Mouse (Mus musculus) midbrain, embryonic 15.5 days (tissue): ENCODE results near the gene Golgb1. TPM values are rescaled to one million over a fixed set of nuclear protein-coding genes. Genes with fewer than 3 reads are reported as not detected.

Experiments
- ATAC-seq: fragments of 200-750 bp; cut with Nextera tagmentation; replicated peaks from 2 replicates; pipeline ENCODE4 v1.8.0; 2017; ENCODE audit warnings: moderate TSS enrichment
- H3K27ac ChIP-seq: fragments of 300-500 bp; sonication (generic); 2 replicates; pipeline ENCODE4 v1.5.1; 2015; ENCODE audit warnings: mild to moderate bottlenecking, inconsistent platforms
- H3K27me3 ChIP-seq: fragments of 300-500 bp; sonication (generic); replicated peaks from 2 replicates; pipeline ENCODE4 v1.6.1; 2015; ENCODE audit warnings: inconsistent platforms
- H3K36me3 ChIP-seq: fragments of 300-500 bp; sonication (generic); replicated peaks from 2 replicates; pipeline ENCODE4 v1.6.1; 2015; ENCODE audit warnings: inconsistent platforms
- H3K4me1 ChIP-seq: fragments of 300-500 bp; sonication (generic); 2 replicates; pipeline ENCODE4 v1.6.1; 2015; ENCODE audit warnings: inconsistent platforms
- H3K4me2 ChIP-seq: fragments of 300-500 bp; sonication (generic); 2 replicates; pipeline ENCODE4 v1.6.1; 2015; ENCODE audit warnings: inconsistent platforms, mild to moderate bottlenecking, moderate library complexity
- H3K4me3 ChIP-seq: fragments of 300-500 bp; sonication (generic); 2 replicates; pipeline ENCODE4 v1.5.1; 2015; ENCODE audit warnings: mild to moderate bottlenecking, inconsistent platforms
- H3K9ac ChIP-seq: fragments of 300-500 bp; sonication (generic); 2 replicates; pipeline ENCODE4 v1.6.1; 2015; ENCODE audit warnings: mild to moderate bottlenecking, inconsistent platforms
- H3K9me3 ChIP-seq: fragments of 300-500 bp; sonication (generic); 2 replicates; pipeline ENCODE4 v1.6.1; 2016; ENCODE audit warnings: inconsistent platforms
- whole genome bisulfite sequencing: fragments of 180-500 bp; shearing (Covaris S2); methylation state at CpG from one replicate; pipeline ENCODE4 v1.1.7; 2015; ENCODE audit warnings: mixed read lengths; 5-methylcytosine and 5-hydroxymethylcytosine counted together
- polyA plus RNA-seq: library from polyadenylated mRNA; unstranded; fragments of >200 nt; fragmentation: Nextera tagmentation; extraction: Ambion mirVana; gene quantifications from 2 replicates; pipeline ENCODE4 v1.2.1, GENCODE M21; 2015

Golgb1 gene
- polyA plus RNA-seq, 1 experiment from 2014 or later, result 84.8 TPM

DNA sequence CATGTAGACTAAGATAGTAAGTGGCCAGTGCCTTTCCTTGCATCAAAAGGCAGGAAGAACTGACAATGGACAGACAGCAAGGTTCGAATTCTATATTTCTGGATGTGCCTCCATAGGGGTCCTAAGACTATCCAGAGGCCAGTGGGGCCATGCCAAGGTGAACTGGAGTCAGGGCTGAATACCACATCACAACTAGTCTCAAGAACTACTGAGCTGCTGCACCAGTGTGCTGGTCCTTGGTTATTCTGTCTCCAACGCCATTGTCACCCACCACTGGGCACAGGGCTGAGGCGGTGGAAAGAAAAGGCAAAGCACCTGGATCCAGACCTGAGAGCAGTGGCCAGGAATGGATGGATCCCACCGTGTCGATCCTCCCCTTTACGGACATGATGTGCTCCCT is 57.6 kb downstream of the Golgb1 start:
- Histone ChIP-seq H3K4me2 (no peak overlapping the region), H3K9me3 (no peaks in the 10 kb centered on the region), H3K4me3 (no peak overlapping the region), H3K27ac (no peak overlapping the region), H3K4me1 (no peaks in the 10 kb centered on the region), H3K27me3 (no peaks in the 10 kb centered on the region), H3K36me3 (peaks cover 38% of the 10 kb centered on the region), H3K9ac (no peak overlapping the region)
- 95% methylated on average over 6 of the region's 6 CpGs for WGBS
- no peak for ATAC-seq

GRCm38 (mm10) chr16:36934131-36934840 is 59.3 kb downstream of the Golgb1 start:
- ATAC-seq, result no peak
- no peaks in the 10 kb centered on the region for H3K27me3 ChIP-seq
- no peak overlapping the region for H3K4me2 ChIP-seq
- peaks cover 26% of the 10 kb centered on the region for H3K36me3 ChIP-seq
- no peak overlapping the region for H3K9ac ChIP-seq
- no peak overlapping the region for H3K27ac ChIP-seq
- H3K9me3 ChIP-seq, result no peaks in the 10 kb centered on the region
- 79% methylated on average over 6 of the region's 6 CpGs for WGBS
- no peak overlapping the region for H3K4me3 ChIP-seq
- H3K4me1 ChIP-seq, result no peaks in the 10 kb centered on the region

DNA sequence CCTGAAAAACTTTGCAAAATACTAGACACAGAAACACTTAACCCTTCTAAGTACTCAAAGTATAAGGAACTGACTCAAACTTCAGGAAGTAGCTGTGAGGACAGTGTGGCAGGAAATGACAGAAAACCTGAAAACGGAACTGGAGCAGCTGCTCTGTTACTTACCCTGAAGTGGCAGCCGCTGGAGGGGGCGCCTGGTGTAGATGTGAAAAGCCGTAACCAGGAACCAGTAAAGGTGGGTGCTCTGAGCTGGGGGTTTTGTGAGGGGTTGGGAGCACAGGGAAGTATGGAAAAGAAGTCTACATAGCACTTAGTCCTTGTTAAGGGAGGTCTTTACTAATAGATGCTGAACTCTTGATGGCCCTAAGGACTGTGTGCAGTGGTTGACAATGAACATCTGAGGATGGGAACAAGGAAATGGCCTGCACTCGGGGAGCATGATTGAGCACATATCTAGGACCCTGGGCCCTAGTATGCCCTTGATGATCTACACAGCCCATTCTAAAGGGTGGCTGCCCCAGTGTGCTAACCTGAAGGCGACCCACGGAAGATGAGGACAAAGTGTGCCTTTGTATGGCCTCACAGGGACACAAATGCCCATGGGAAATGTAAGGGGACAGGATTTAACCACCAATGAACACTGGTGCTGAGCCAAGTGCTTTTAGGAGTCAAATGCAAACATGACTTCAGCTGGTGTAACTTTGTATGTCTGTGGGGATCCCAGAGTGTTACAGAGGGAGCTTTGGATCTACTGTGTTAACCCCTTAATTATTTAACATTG is 60.1 kb downstream of the Golgb1 start, which contains the start of gene Hcls1:
Gene Hcls1, plus strand, starts transcription at position 143 of the 780 bp plus-strand sequence.
- peaks cover 19% of the 10 kb centered on the region for H3K36me3 ChIP-seq
- no peak for ATAC-seq
- H3K9me3 ChIP-seq, result no peaks in the 10 kb centered on the region
- H3K27me3 ChIP-seq, result no peaks in the 10 kb centered on the region
- H3K4me1 ChIP-seq, result no peaks in the 10 kb centered on the region
- 86% methylated on average over 7 of the region's 7 CpGs for WGBS
- no peak within 1 kb of the TSS for H3K4me3 ChIP-seq
- no peak within 1 kb of the TSS for H3K27ac ChIP-seq
- H3K9ac ChIP-seq, result no peak within 1 kb of the TSS
- no peak within 1 kb of the TSS for H3K4me2 ChIP-seq

GRCm38 (mm10) chr16:36935814-36936213 is 60.9 kb downstream of the Golgb1 start:
- Histone ChIP-seq H3K27ac (no peak overlapping the region), H3K4me1 (no peaks in the 10 kb centered on the region), H3K9ac (no peak overlapping the region), H3K4me2 (no peak overlapping the region), H3K4me3 (no peak overlapping the region), H3K27me3 (no peaks in the 10 kb centered on the region), H3K9me3 (no peaks in the 10 kb centered on the region), H3K36me3 (peaks cover 15% of the 10 kb centered on the region)
- no peak for ATAC-seq
- 85% methylated on average over 3 of the region's 3 CpGs for WGBS

DNA sequence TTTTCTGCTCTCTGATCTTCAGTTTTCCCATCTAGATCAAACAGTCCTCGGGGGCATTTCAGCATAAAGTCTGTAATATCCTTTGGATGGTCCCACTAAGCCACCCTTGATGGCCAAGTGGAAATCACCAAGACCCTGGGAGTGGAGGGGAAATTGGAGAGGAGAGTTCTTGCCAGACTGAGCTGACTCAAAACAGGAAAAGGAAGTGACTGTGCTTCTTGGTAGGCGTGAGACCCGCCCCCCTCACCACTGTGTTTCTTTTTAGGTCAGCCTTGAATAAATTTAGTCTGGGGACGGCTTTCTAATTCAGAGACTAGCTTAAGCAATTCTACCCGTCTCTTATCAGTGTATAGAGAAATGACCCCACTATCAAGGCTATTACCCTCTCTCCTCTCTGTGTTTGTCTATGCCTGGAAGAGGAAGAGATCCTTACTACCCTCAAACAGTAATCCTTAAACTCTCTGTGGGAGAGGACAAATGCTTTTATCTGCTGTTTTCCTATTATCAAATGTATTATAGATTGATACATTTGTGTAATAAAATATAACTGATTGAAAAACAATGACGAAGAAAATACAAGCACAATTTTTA is 66.3 kb downstream of the Golgb1 start:
- no peaks in the 10 kb centered on the region for H3K36me3 ChIP-seq
- ATAC-seq, result no peak
- H3K27ac ChIP-seq, result no peak overlapping the region

GRCm38 (mm10) chr16:36941895-36942294 is 67.0 kb downstream of the Golgb1 start:
- H3K36me3 ChIP-seq, result no peaks in the 10 kb centered on the region
- no peaks in the 10 kb centered on the region for H3K27me3 ChIP-seq
- WGBS, result 40% methylated on average over 4 of the region's 4 CpGs
- H3K9ac ChIP-seq, result no peak overlapping the region
- no peak overlapping the region for H3K4me2 ChIP-seq
- H3K4me3 ChIP-seq, result no peak overlapping the region
- no peak for ATAC-seq
- H3K27ac ChIP-seq, result no peak overlapping the region
- no peaks in the 10 kb centered on the region for H3K9me3 ChIP-seq
- H3K4me1 ChIP-seq, result peaks cover 3% of the 10 kb centered on the region; the same call in 1 of the 2 replicates

More for the DNA sequence above, 66.3 kb downstream of the Golgb1 start:
- Histone ChIP-seq H3K9ac (no peak overlapping the region), H3K4me2 (no peak overlapping the region), H3K9me3 (no peaks in the 10 kb centered on the region), H3K27me3 (no peaks in the 10 kb centered on the region), H3K4me1 (peaks cover 3% of the 10 kb centered on the region; the same call in 1 of the 2 replicates), H3K4me3 (no peak overlapping the region)
- 74% methylated on average over 6 of the region's 6 CpGs for WGBS

GRCm38 (mm10) chr16:36943591-36943990 is 68.7 kb downstream of the Golgb1 start:
- Histone ChIP-seq H3K4me2 (no peak overlapping the region), H3K4me1 (peaks cover 3% of the 10 kb centered on the region; the same call in 1 of the 2 replicates), H3K36me3 (no peaks in the 10 kb centered on the region), H3K4me3 (no peak overlapping the region), H3K27me3 (no peaks in the 10 kb centered on the region), H3K9me3 (no peaks in the 10 kb centered on the region), H3K27ac (no peak overlapping the region), H3K9ac (no peak overlapping the region)
- no peak for ATAC-seq
- WGBS, result 88% methylated on average over 3 of the region's 3 CpGs

GRCm38 (mm10) chr16:36944895-36945424 is 70.0 kb downstream of the Golgb1 start:
- Histone ChIP-seq H3K27ac (no peak overlapping the region), H3K4me1 (peaks cover 3% of the 10 kb centered on the region; the same call in 1 of the 2 replicates), H3K9ac (no peak overlapping the region), H3K4me2 (peak overlapping the region; percentile 17; the same call in 1 of the 2 replicates), H3K4me3 (no peak overlapping the region), H3K27me3 (no peaks in the 10 kb centered on the region), H3K36me3 (no peaks in the 10 kb centered on the region), H3K9me3 (no peaks in the 10 kb centered on the region)
- WGBS, result 26% methylated on average over 12 of the region's 12 CpGs
- ATAC-seq, result peak; percentile 54

DNA sequence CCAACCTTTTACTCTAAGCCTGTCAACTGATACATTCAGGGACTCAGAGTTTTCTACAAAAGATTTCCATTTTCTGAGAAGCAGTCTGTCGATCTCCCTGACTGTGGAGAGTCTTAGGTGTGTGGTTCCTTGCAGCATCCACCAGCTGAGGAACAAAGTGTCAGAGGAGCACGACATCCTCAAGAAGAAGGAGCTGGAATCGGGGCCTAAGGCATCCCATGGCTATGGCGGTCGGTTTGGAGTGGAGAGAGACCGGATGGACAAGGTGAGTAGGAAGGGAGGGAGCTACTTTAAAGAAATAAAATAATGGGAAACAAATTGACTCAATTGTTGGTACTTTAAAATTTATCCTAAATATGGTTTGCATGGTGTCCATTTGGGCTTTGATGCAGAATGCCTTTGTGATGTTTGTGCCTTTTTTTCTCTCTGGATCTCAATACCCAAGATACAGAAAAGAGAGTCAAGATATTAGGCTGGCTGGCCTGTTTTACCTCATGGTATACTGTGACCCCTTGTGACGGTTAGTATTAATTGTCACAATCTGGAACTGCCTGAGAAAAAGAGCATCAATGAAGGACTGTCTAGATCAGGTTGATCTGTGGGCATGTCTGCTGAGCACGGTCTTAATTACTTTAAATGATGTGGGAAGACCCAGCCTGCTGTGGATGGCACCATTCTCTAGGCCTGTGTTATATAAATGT is 71.7 kb downstream of the Golgb1 start:
- Histone ChIP-seq H3K9ac (no peak overlapping the region), H3K4me3 (no peak overlapping the region), H3K4me1 (peaks cover 3% of the 10 kb centered on the region; the same call in 1 of the 2 replicates), H3K9me3 (no peaks in the 10 kb centered on the region), H3K27ac (no peak overlapping the region), H3K27me3 (no peaks in the 10 kb centered on the region), H3K4me2 (no peak overlapping the region), H3K36me3 (no peaks in the 10 kb centered on the region)
- WGBS, result 88% methylated on average over 8 of the region's 8 CpGs
- no peak for ATAC-seq

GRCm38 (mm10) chr16:36947646-36948197 is 72.8 kb downstream of the Golgb1 start:
- peaks cover 3% of the 10 kb centered on the region; the same call in 1 of the 2 replicates for H3K4me1 ChIP-seq
- no peak overlapping the region for H3K4me3 ChIP-seq
- H3K4me2 ChIP-seq, result no peak overlapping the region
- no peaks in the 10 kb centered on the region for H3K36me3 ChIP-seq
- no peak overlapping the region for H3K27ac ChIP-seq
- no peak overlapping the region for H3K9ac ChIP-seq
- H3K27me3 ChIP-seq, result no peaks in the 10 kb centered on the region
- 54% methylated on average over 4 of the region's 4 CpGs for WGBS
- no peak for ATAC-seq
- H3K9me3 ChIP-seq, result no peaks in the 10 kb centered on the region

DNA sequence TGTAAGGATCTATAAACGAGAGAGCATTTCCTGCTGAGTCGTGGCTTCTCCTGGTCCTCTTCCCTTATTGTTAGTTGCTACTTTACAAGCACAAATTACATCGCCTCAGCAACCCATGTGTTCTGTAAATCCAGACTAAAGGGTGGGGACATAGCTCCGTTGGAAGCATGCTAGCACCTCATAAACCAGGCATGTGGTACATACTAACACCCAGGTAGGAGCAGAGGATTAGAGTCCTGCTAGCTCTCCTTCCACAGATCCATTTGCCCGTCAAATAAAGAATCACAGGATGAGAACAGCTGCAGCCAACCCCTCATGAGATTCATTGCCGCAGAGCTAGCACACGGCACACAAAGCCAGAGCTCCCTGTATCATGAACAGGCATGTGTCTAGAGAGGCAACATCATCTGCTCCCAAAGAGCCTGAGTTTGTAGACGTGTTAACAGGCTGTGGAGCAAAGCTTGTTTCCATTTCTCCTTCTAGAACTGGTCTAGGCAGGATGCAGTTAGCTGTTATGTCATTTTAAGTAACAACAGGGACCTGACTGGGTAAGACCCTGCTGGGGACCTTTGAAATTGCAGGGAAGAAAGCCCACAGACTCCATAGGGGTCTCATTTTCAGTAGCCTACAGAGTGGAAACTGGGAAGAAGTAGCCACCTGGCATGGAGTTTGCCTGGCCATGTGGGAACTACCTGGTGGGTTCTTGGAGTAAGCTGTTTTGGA is 74.8 kb downstream of the Golgb1 start:
- Histone ChIP-seq H3K4me1 (peaks cover 3% of the 10 kb centered on the region; the same call in 1 of the 2 replicates), H3K27ac (no peak overlapping the region), H3K9ac (no peak overlapping the region), H3K27me3 (no peaks in the 10 kb centered on the region), H3K36me3 (no peaks in the 10 kb centered on the region), H3K9me3 (no peaks in the 10 kb centered on the region), H3K4me3 (no peak overlapping the region), H3K4me2 (no peak overlapping the region)
- 63% methylated on average over 8 of the region's 8 CpGs for WGBS
- ATAC-seq, result no peak
